Comparison of ENCODE assay signal across 32 mouse cellular contexts in genomic region chr8:90820321-90820696, GRCm38 (mm10). TPM values are rescaled to one million over a fixed set of nuclear protein-coding genes. Genes with fewer than 3 reads are reported as not detected.
"Had no signal": no experiment of that assay in that cellular context is flagged by ENCODE, and none has a peak within 500 bp of the region (broad histone marks: within the 10 kb centered on the region; RNA-seq: fewer than 3 reads in every experiment).

No protein-coding gene starts in this region.

- H3K27me3 ChIP-seq: heart, embryonic 13.5 days; heart, embryonic 15.5 days; hindbrain, embryonic 12.5 days; intestine, embryonic 15.5 days; limb, embryonic 13.5 days; limb, embryonic 15.5 days; liver, embryonic 12.5 days had no signal

- H3K9ac ChIP-seq: heart, embryonic 13.5 days; heart, embryonic 15.5 days; hindbrain, embryonic 12.5 days; hindbrain, embryonic 14.5 days; intestine, embryonic 15.5 days; limb, embryonic 13.5 days; limb, embryonic 15.5 days; liver, embryonic 12.5 days had no signal

- H3K4me1 ChIP-seq: heart, embryonic 15.5 days; intestine, embryonic 15.5 days; limb, embryonic 13.5 days; limb, embryonic 15.5 days; liver, embryonic 12.5 days had no signal

- H3K27ac ChIP-seq: heart, adult 2 months; heart, embryonic 13.5 days; heart, embryonic 15.5 days; hindbrain, embryonic 10.5 days; hindbrain, embryonic 12.5 days; hindbrain, embryonic 14.5 days; intestine, embryonic 15.5 days; kidney, postnatal 0 days; limb, embryonic 13.5 days; limb, embryonic 15.5 days; liver, embryonic 12.5 days had no signal

- H3K4me3 ChIP-seq: gastrocnemius, adult 2 months; heart, adult 2 months; heart, embryonic 13.5 days; heart, embryonic 15.5 days; hindbrain, embryonic 10.5 days; hindbrain, embryonic 12.5 days; intestine, embryonic 15.5 days; limb, embryonic 13.5 days; limb, embryonic 15.5 days; liver, embryonic 12.5 days had no signal

- H3K9me3 ChIP-seq: heart, embryonic 13.5 days; heart, embryonic 15.5 days; hindbrain, embryonic 10.5 days; hindbrain, embryonic 12.5 days; intestine, embryonic 15.5 days; limb, embryonic 13.5 days; limb, embryonic 15.5 days; liver, embryonic 12.5 days had no signal

- H3K36me3 ChIP-seq: heart, embryonic 13.5 days; heart, embryonic 15.5 days; hindbrain, embryonic 10.5 days; hindbrain, embryonic 12.5 days; intestine, embryonic 15.5 days; limb, embryonic 13.5 days; limb, embryonic 15.5 days; liver, embryonic 12.5 days had no signal

- H3K4me2 ChIP-seq: heart, embryonic 11.5 days; heart, embryonic 13.5 days; heart, embryonic 15.5 days; hindbrain, embryonic 12.5 days; hindbrain, embryonic 14.5 days; intestine, embryonic 15.5 days; limb, embryonic 13.5 days; limb, embryonic 15.5 days; liver, embryonic 12.5 days had no signal

- ATAC-seq: hindbrain, embryonic 16.5 days; inflammation-experienced regulatory T-cells, adult 6 months; intestine, embryonic 15.5 days; intestine, postnatal 0 days; liver, embryonic 12.5 days had no signal

- DNase-seq: gastrocnemius, postnatal 10 days; gastrocnemius, postnatal 25 days; heart, adult 11 months; heart, adult 2 months; heart, postnatal 14 days; heart, postnatal 36 days; kidney, adult 18-20 months; kidney, adult 8-10 months; kidney, postnatal 14 days; kidney, postnatal 36 days; layer of hippocampus, adult 9-11 months; layer of hippocampus, postnatal 36 days; left cerebral cortex, postnatal 4 days had no signal

RNA-seq across cellular contexts. Expression of gene Gm19935, which starts 3.1 kb away (rescaled TPM):
- total RNA-seq: gastrocnemius, adult 2 months; gastrocnemius, postnatal 10 days; gastrocnemius, postnatal 25 days; gastrocnemius, postnatal 4 days; heart, adult 2 months; heart, postnatal 36 days had no signal
- polyA plus RNA-seq: heart, embryonic 11.5 days; heart, embryonic 13.5 days; heart, embryonic 15.5 days; inflammation-experienced regulatory T-cells, adult 6 months; intestine, postnatal 0 days; kidney, embryonic 14.5 days; limb, embryonic 11.5 days; limb, embryonic 13.5 days; limb, embryonic 15.5 days; liver, adult 2 months; liver, embryonic 12.5 days had no signal
